Mouse (Mus musculus): ENCODE data around the gene Olfr789. TPM values are rescaled to one million over a fixed set of nuclear protein-coding genes. Genes with fewer than 3 reads are reported as not detected.

Gene Olfr789
- polyA plus RNA-seq (2012): not detected in 2 replicates

GRCm38 (mm10) chr10:129484452-129484851 is at the start of gene Olfr789:
Gene Olfr789, plus strand, starts transcription at chr10:129484752.
- H3K9me3 ChIP-seq (ENCODE audit: control insufficient read depth, low read length): no peaks in the 10 kb centered on the region
- H3K36me3 ChIP-seq (ENCODE audit: control insufficient read depth): no peaks in the 10 kb centered on the region
- TF ChIP-seq TAL1 (IDR thresholded peaks at IDR 0.05; ENCODE audit: low read length) (no peak), GATA1 (IDR thresholded peaks at IDR 0.05; ENCODE audit: low read length) (no peak)
- no peak within 1 kb of the TSS for H3K4me3 ChIP-seq (replicated peaks)
- no peaks in the 10 kb centered on the region for H3K4me1 ChIP-seq (ENCODE audit: control insufficient read depth)
- no peaks in the 10 kb centered on the region for H3K27me3 ChIP-seq (ENCODE audit: control insufficient read depth)

DNA sequence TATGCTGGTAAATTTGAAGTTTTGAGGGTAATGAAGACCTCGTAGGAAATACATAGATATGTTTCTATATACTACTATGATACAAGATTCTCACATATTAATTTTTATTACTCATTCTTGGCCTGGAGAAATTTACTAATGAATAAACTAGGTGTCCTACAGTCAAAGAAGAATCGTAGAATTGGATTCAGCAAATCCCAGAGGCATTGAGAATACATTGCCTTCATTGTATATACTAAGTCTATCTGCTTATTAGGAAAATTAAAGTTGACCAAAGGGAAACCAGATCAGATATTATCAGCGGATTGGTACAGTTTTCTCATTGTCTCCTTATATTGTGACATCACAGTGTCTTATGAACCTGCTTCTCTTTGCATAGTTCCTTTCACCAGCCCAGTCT is 23.0 kb upstream of the Olfr789 start, which contains the start of gene Olfr787:
Gene Olfr787, plus strand, starts transcription at position 301 of the 400 bp plus-strand sequence.
- Histone ChIP-seq H3K9me3 (ENCODE audit: control insufficient read depth, low read length) (no peaks in the 10 kb centered on the region; the same call in 1 of the 2 replicates), H3K4me3 (replicated peaks) (no peak within 1 kb of the TSS), H3K27me3 (ENCODE audit: control insufficient read depth) (no peaks in the 10 kb centered on the region), H3K36me3 (ENCODE audit: control insufficient read depth) (no peaks in the 10 kb centered on the region), H3K4me1 (ENCODE audit: control insufficient read depth) (no peaks in the 10 kb centered on the region)
- TF ChIP-seq GATA1 (IDR thresholded peaks at IDR 0.05; ENCODE audit: low read length): no peak
- TF ChIP-seq TAL1 (IDR thresholded peaks at IDR 0.05; ENCODE audit: low read length): no peak

DNA sequence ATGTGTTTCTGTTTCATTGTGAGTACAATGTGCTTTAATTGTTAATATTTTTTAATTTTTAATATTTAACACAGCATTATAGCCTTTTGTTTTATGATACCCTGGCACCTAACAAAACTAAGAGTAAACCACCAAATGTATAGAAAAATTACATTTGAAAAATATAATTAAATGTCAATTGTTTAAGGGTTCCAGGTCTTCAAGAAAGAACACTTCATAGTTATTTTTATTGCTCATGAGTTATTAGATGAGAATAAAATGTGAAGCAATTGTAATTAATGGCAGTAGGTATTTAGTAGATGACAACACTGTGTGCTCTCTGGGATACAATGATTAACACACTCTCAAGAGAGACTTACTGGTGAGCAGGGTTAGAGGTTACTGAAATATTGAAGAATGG is 13.9 kb upstream of the Olfr789 start, which contains the start of gene Olfr788:
Gene Olfr788, plus strand, starts transcription at position 301 of the 400 bp plus-strand sequence.
- Histone ChIP-seq H3K4me1 (ENCODE audit: control insufficient read depth) (no peaks in the 10 kb centered on the region), H3K4me3 (replicated peaks) (no peak within 1 kb of the TSS), H3K27me3 (ENCODE audit: control insufficient read depth) (no peaks in the 10 kb centered on the region), H3K9me3 (ENCODE audit: control insufficient read depth, low read length) (no peaks in the 10 kb centered on the region; the same call in 1 of the 2 replicates), H3K36me3 (ENCODE audit: control insufficient read depth) (no peaks in the 10 kb centered on the region)
- TF ChIP-seq GATA1 (IDR thresholded peaks at IDR 0.05; ENCODE audit: low read length) (no peak), TAL1 (IDR thresholded peaks at IDR 0.05; ENCODE audit: low read length) (no peak)

DNA sequence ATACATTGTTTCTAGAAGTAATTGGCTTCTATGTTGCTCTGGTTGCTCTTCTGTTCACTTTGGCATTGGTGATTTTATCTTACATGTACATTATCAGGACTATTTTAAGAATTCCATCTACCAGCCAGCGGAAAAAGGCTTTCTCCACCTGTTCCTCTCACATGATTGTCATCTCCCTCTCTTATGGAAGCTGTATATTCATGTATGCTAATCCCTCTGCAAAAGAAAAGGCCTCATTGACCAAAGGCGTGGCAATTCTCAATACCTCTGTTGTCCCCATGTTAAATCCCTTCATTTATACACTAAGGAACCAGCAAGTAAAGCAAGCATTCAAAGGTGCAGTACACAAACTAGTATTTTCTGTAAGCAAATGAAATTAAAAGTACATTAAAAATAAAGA is 11.3 kb upstream of the Olfr789 start:
- H3K4me1 ChIP-seq (ENCODE audit: control insufficient read depth): no peaks in the 10 kb centered on the region
- no peaks in the 10 kb centered on the region for H3K9me3 ChIP-seq (ENCODE audit: control insufficient read depth, low read length)
- no peaks in the 10 kb centered on the region for H3K36me3 ChIP-seq (ENCODE audit: control insufficient read depth)
- TF ChIP-seq TAL1 (IDR thresholded peaks at IDR 0.05; ENCODE audit: low read length) (no peak), GATA1 (IDR thresholded peaks at IDR 0.05; ENCODE audit: low read length) (no peak)
- no peak overlapping the region for H3K4me3 ChIP-seq (replicated peaks)
- H3K27me3 ChIP-seq (ENCODE audit: control insufficient read depth): no peaks in the 10 kb centered on the region

GRCm38 (mm10) chr10:129473723-129474122 is 10.8 kb upstream of the Olfr789 start:
- no peak for TF ChIP-seq TAL1 (IDR thresholded peaks at IDR 0.05; ENCODE audit: low read length)
- no peak for TF ChIP-seq GATA1 (IDR thresholded peaks at IDR 0.05; ENCODE audit: low read length)
- H3K4me3 ChIP-seq (replicated peaks): no peak overlapping the region
- no peaks in the 10 kb centered on the region for H3K4me1 ChIP-seq (ENCODE audit: control insufficient read depth)
- no peaks in the 10 kb centered on the region for H3K36me3 ChIP-seq (ENCODE audit: control insufficient read depth)
- no peaks in the 10 kb centered on the region for H3K27me3 ChIP-seq (ENCODE audit: control insufficient read depth)
- no peaks in the 10 kb centered on the region for H3K9me3 ChIP-seq (ENCODE audit: control insufficient read depth, low read length)

DNA sequence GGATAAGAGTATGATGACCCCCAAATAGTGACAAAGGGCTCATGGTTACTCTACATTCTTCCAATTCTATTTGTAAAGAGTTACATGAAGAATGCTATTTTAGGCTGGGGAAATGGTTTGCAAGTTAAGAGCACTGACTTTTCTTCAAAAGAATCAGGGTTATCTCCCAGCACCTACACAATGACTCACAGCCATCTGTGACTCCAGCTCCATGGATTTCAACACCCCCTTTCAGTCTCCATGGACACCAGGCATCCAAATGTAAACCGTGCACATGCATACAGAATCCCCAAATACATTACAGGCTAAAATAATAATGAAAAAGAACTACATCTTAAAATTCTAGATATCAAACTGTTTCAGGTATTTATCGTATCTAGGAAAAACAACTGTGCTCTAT is 5.5 kb downstream of the Olfr789 start:
- no peak overlapping the region for H3K4me3 ChIP-seq (replicated peaks)
- H3K4me1 ChIP-seq (ENCODE audit: control insufficient read depth): no peaks in the 10 kb centered on the region
- no peak for TF ChIP-seq TAL1 (IDR thresholded peaks at IDR 0.05; ENCODE audit: low read length)
- no peak for TF ChIP-seq GATA1 (IDR thresholded peaks at IDR 0.05; ENCODE audit: low read length)
- no peaks in the 10 kb centered on the region; the same call in 1 of the 2 replicates for H3K9me3 ChIP-seq (ENCODE audit: control insufficient read depth, low read length)
- H3K27me3 ChIP-seq (ENCODE audit: control insufficient read depth): no peaks in the 10 kb centered on the region
- H3K36me3 ChIP-seq (ENCODE audit: control insufficient read depth): no peaks in the 10 kb centered on the region

DNA sequence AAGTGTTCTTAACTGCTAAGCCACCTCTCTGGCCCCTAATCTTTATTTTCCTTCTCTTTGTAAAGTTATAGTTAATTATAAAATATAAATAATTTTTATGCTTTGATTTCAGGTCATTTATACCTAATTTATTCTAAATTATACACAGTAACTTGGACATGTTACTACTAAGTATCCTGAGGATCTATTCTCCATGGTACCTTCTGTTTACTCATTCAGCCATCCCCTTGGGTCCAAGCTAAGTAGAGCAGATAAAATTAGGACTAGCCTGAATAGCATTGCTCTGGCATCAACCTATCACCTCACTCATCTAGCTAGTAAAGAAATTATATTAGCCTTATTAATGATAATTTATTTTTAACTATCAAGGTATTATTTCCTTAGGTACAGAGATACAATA is 13.6 kb downstream of the Olfr789 start, which contains the start of gene Olfr790:
Gene Olfr790, plus strand, starts transcription at position 301 of the 400 bp plus-strand sequence.
- no peaks in the 10 kb centered on the region for H3K36me3 ChIP-seq (ENCODE audit: control insufficient read depth)
- H3K9me3 ChIP-seq (ENCODE audit: control insufficient read depth, low read length): peaks cover 2% of the 10 kb centered on the region; the same call in 1 of the 2 replicates
- H3K4me1 ChIP-seq (ENCODE audit: control insufficient read depth): no peaks in the 10 kb centered on the region
- no peak within 1 kb of the TSS for H3K4me3 ChIP-seq (replicated peaks)
- TF ChIP-seq GATA1 (IDR thresholded peaks at IDR 0.05; ENCODE audit: low read length) (no peak), TAL1 (IDR thresholded peaks at IDR 0.05; ENCODE audit: low read length) (no peak)
- no peaks in the 10 kb centered on the region for H3K27me3 ChIP-seq (ENCODE audit: control insufficient read depth)

GRCm38 (mm10) chr10:129521492-129521891 is 36.9 kb downstream of the Olfr789 start, which contains the start of gene Olfr791:
Gene Olfr791, plus strand, starts transcription at chr10:129521792.
- Histone ChIP-seq H3K9me3 (ENCODE audit: control insufficient read depth, low read length) (peaks cover 12% of the 10 kb centered on the region), H3K4me3 (replicated peaks) (no peak within 1 kb of the TSS), H3K27me3 (ENCODE audit: control insufficient read depth) (no peaks in the 10 kb centered on the region), H3K4me1 (ENCODE audit: control insufficient read depth) (no peaks in the 10 kb centered on the region), H3K36me3 (ENCODE audit: control insufficient read depth) (no peaks in the 10 kb centered on the region)
- TF ChIP-seq GATA1 (IDR thresholded peaks at IDR 0.05; ENCODE audit: low read length) (no peak), TAL1 (IDR thresholded peaks at IDR 0.05; ENCODE audit: low read length) (no peak)

GRCm38 (mm10) chr10:129538862-129539261 is 54.3 kb downstream of the Olfr789 start, which contains the start of gene Olfr792:
Gene Olfr792, plus strand, starts transcription at chr10:129539162.
- TF ChIP-seq TAL1 (IDR thresholded peaks at IDR 0.05; ENCODE audit: low read length): no peak
- TF ChIP-seq GATA1 (IDR thresholded peaks at IDR 0.05; ENCODE audit: low read length): no peak

More at GRCm38 (mm10) chr10:129538862-129539261, 54.3 kb downstream of the Olfr789 start, which contains the start of gene Olfr792:
- H3K9me3 ChIP-seq (ENCODE audit: control insufficient read depth, low read length): no peaks in the 10 kb centered on the region; the same call in 1 of the 2 replicates
- no peaks in the 10 kb centered on the region for H3K36me3 ChIP-seq (ENCODE audit: control insufficient read depth)
- H3K4me1 ChIP-seq (ENCODE audit: control insufficient read depth): no peaks in the 10 kb centered on the region
- H3K4me3 ChIP-seq (replicated peaks): no peak within 1 kb of the TSS
- H3K27me3 ChIP-seq (ENCODE audit: control insufficient read depth): no peaks in the 10 kb centered on the region

Other genes with a start within 250 kb of the Olfr789 start
- gene Olfr774, start 248.5 kb upstream of the Olfr789 start, polyA plus RNA-seq (2012): not detected in 2 replicates
- gene Olfr775, start 236.3 kb upstream of the Olfr789 start, polyA plus RNA-seq (2012): 0.01 TPM in 1 of 2 replicates, not detected in the other
- 0.06 TPM in 1 of 2 replicates, not detected in the other for gene Olfr776, start 225.6 kb upstream of the Olfr789 start, polyA plus RNA-seq (2012)
- 0.04 TPM in 1 of 2 replicates, not detected in the other for gene Olfr777, start 213.3 kb upstream of the Olfr789 start, polyA plus RNA-seq (2012)
- not detected in 2 replicates for gene Olfr780, start 166.6 kb upstream of the Olfr789 start, polyA plus RNA-seq (2012)
- gene Olfr781, start 155.9 kb upstream of the Olfr789 start, polyA plus RNA-seq (2012): not detected in 2 replicates
- gene Olfr782, start 135.9 kb upstream of the Olfr789 start, polyA plus RNA-seq (2012): not detected in 2 replicates
- gene Olfr784, start 100.7 kb upstream of the Olfr789 start, polyA plus RNA-seq (2012): not detected in 2 replicates
- gene Olfr785, start 79.3 kb upstream of the Olfr789 start, polyA plus RNA-seq (2012): not detected in 2 replicates
- gene Olfr786, start 57.4 kb upstream of the Olfr789 start, polyA plus RNA-seq (2012): not detected in 2 replicates
- gene Olfr787, start 22.9 kb upstream of the Olfr789 start, polyA plus RNA-seq (2012): not detected in 2 replicates
- gene Olfr788, start 13.8 kb upstream of the Olfr789 start, polyA plus RNA-seq (2012): not detected in 2 replicates
- gene Olfr790, start 13.7 kb downstream of the Olfr789 start, polyA plus RNA-seq (2012): not detected in 2 replicates
- gene Olfr791, start 37.0 kb downstream of the Olfr789 start, polyA plus RNA-seq (2012): not detected in 2 replicates
- gene Olfr792, start 54.4 kb downstream of the Olfr789 start, polyA plus RNA-seq (2012): not detected in 2 replicates
- gene Olfr794, start 82.9 kb downstream of the Olfr789 start, polyA plus RNA-seq (2012): not detected in 2 replicates
- gene Olfr796, start 127.8 kb downstream of the Olfr789 start, polyA plus RNA-seq (2012): not detected in 2 replicates
- gene Olfr798, start 143.2 kb downstream of the Olfr789 start, polyA plus RNA-seq (2012): not detected in 2 replicates
- gene Olfr799, start 152.7 kb downstream of the Olfr789 start, polyA plus RNA-seq (2012): not detected in 2 replicates
- 0.01 TPM in 1 of 2 replicates, not detected in the other for gene Olfr800, start 172.9 kb downstream of the Olfr789 start, polyA plus RNA-seq (2012)
- not detected in 2 replicates for gene Olfr801, start 189.1 kb downstream of the Olfr789 start, polyA plus RNA-seq (2012)
- gene Olfr802, start 203.4 kb downstream of the Olfr789 start, polyA plus RNA-seq (2012): not detected in 2 replicates
- not detected in 2 replicates for gene Olfr803, start 209.5 kb downstream of the Olfr789 start, polyA plus RNA-seq (2012)
- not detected in 2 replicates for gene Olfr804, start 218.5 kb downstream of the Olfr789 start, polyA plus RNA-seq (2012)
- gene Olfr805, start 244.6 kb downstream of the Olfr789 start, polyA plus RNA-seq (2012): not detected in 2 replicates

Measured in erythroblast, embryonic 14.5 days (primary cell).